Comparison of ENCODE assay signal across 16 mouse cellular contexts in the genomic region with DNA sequence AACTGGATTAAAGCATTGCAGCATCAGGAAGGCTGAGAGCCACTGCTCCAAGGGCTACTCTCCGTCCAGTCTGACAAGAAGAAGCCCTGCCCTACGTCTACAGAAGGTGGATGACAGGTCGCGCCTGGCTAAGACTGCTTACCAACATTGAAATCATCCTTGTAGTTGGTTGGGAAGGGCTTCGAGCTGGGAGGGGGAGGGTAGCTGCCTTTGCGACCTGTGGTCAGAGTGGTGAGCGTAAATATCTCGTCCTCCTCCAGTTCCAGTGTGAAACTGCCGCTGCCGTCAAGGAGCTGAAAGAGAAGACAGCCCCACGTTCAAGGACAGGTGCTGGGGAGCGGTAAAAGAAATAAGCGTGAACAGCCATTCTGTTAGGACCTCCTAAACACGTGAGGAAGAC. TPM values are rescaled to one million over a fixed set of nuclear protein-coding genes. Genes with fewer than 3 reads are reported as not detected.
"Had no signal": no experiment of that assay in that cellular context is flagged by ENCODE, and none has a peak within 500 bp of the region (broad histone marks: within the 10 kb centered on the region; RNA-seq: fewer than 3 reads in every experiment).

No protein-coding gene starts in this region.

- H3K9me3 ChIP-seq: neural tube, embryonic 13.5 days; neural tube, embryonic 15.5 days; stomach, embryonic 15.5 days had no signal

- H3K27ac ChIP-seq: neural tube, embryonic 13.5 days; neural tube, embryonic 15.5 days; stomach, embryonic 15.5 days; stomach, postnatal 0 days had no signal

- H3K4me2 ChIP-seq: neural tube, embryonic 13.5 days; neural tube, embryonic 15.5 days; stomach, embryonic 15.5 days had no signal

- H3K36me3 ChIP-seq: neural tube, embryonic 15.5 days; stomach, embryonic 15.5 days had no signal

- H3K9ac ChIP-seq: neural tube, embryonic 13.5 days; neural tube, embryonic 15.5 days; stomach, embryonic 15.5 days had no signal

- DNase-seq: retina, postnatal 1 day; right cerebral cortex, adult 18-20 months; right cerebral cortex, postnatal 14 days; right cerebral cortex, postnatal 25 days; spleen, adult 18-20 months; thymus, adult 18-20 months; thymus, adult 2 months; thymus, postnatal 14 days; thymus, postnatal 25 days; thymus, postnatal 36 days; thymus, postnatal 4 days had no signal

- H3K27me3 ChIP-seq: neural tube, embryonic 13.5 days; neural tube, embryonic 15.5 days; stomach, embryonic 15.5 days had no signal

- H3K4me3 ChIP-seq: neural tube, embryonic 13.5 days; neural tube, embryonic 15.5 days; stomach, embryonic 15.5 days had no signal

- H3K4me1 ChIP-seq: stomach, embryonic 15.5 days had no signal

RNA-seq across cellular contexts. Expression of a gene that starts 54.2 kb away (rescaled TPM):
- polyA plus RNA-seq: neural tube, embryonic 14.5 days had no signal
